Mouse (Mus musculus) embryo, embryonic 9.5 days (tissue): Measurements from ENCODE around the gene Kalrn.
"Not testable (repeated sequence)": the region's sequence is repeated elsewhere in the genome, so short reads cannot be mapped to it uniquely, and the experiment has no call there.

Source experiments
- DNase-seq: peaks from one replicate; pipeline ENCODE4 v3.0.0-alpha.2; 2017; ENCODE audit errors: extremely low spot score

Kalrn gene

DNA sequence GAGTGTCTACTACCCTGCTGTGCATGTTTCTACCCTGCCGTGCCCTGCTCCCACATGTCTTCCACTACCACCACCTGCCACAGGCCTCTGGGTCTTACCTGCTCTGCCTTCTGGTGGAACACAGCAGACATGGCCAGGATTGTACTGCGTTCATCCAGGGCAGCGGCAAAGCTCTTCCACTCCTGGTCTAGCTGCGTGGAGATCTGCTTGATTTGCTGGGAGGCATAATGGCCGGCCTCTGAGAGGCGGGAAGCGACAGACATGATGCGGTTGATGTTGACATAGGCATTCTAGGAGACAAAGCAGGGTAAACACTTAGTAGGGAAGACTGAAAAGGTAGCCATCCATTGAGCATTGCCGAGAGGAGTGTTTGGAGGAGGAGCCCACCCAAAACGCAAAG is 259.3 kb downstream of the Kalrn start:
- DNase-seq: no peak

DNA sequence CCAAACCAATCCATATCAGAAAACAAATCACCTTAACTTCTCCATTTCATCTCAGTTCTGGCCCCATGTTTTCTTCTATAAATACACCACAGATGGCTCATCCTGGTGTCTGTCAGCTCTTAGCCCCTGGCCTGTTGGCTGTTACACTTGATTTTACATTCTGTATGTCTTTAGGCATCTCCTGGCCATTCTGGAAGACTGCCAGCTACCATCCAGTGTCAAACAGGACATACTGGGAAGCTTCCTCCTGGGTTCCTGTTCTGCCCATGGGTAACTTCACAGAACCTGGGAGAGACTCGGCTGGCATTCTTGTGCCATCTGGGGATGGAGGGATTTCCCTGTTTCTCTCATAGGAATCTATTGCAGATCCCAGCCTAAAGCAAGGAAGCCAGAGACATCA is 261.8 kb downstream of the Kalrn start:
- DNase-seq: no peak

DNA sequence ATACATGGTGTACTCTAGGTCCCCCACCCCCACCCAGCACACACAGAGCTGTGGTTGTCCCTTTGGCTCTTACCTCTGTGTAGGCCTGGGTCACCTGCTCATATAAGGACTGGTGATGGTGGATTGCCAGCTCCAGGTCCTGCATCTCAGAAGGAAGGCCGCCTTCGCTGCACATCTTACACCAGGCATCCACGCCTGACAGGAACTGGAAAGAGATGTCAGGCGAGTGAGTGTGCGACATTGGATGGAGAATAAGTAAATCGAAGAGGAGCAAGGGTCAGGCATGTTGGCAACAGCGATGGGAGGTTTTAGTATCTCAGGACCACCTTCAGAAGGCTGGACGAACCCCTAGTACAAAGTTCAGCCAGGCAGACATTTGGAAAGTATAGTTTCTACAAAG is 263.0 kb downstream of the Kalrn start:
- no peak for DNase-seq

DNA sequence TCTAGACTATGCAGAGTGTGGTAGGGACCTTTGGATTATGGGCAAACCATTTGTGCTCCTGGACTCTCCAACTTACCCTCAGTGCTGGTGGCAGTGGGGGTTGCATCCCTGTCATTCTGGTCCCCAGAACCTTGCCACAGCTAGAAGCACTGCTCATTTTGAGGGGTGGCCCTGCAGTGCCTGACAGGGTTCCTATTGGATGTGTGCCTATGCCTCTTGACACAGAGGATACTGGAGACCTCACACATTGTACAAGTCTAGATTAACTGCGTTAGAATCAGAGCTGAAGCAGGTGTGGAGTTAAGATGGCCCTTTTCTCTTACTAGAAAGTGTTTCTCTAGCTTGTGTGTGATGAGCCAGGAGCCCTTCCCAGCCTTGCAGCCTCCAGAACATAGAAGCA is 265.0 kb downstream of the Kalrn start:
- DNase-seq: no peak

DNA sequence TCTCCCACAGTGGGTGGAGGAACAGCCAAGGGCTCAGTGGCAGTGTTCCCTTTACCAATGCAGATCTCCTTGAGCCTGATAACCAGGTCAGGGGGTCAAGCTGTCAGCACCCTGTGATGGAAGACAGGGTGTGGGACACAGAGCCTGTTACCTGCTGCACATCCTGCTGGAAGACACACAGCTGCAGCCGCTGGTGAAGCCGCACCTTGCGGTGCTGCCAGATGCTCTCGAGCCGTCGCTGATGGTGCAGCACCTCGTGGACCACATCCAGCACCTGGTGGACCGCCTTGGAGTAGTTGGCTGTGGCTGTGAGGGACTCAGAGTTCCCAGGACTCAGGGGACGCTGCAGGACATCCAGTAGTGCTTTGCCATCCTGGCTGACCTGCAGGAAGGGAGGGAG is 265.9 kb downstream of the Kalrn start:
- DNase-seq: no peak

DNA sequence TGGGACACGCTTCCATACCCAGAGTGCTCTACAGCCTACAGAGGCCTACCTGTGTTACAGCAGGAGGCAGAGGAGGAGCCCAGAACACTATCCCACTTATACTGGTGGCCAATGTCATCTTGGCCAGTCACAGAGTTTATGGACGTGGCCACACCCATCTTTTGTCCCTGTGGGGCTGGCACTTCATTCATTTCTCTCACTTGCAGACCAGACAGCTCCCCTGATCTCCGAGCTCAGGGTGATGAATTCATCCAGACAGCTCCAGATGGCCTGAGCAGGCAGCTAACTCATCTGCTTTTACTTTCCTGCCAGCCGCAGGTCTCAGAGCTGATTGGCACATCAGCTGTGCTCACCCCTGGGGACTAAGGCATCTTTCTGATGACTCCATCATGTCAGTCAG is 267.7 kb downstream of the Kalrn start:
- no peak for DNase-seq

DNA sequence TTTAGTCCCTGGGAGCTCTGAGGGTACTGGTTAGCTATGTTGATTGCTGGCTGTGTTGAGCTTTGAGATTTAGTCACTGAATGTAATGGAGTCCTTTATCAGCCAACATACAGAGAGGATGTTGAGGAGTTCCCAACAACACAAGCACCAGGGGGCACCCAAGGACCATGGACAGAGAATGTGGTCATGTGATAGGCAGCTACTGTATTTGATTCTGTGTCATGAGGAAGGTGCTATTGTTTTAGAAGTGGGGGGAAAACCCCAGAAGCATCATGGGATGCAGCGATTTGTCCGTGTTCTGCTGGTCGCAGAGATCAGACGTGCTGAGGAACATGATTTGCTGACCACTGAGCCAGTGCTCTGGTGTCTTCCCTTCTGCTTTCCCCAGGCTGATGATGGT is 269.5 kb downstream of the Kalrn start:
- not testable (repeated sequence) for DNase-seq

DNA sequence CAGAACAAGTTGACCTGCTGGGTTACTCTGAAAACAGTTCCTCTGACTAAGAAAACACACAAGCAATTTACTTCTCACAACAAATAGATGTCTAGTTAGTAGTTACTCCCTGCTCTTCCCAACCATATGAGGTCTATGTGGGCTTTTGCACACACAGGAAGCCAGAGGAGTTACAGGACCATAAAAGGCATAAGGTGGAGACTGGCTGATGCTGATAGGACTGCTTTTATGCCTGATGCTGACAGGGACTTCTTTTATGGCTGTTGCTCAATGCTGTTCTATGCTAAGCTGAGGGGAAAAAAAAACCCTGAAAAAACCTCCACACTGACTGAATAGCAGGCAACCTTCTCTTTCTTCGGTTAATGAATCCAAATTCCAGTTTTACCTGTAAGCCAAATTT is 270.8 kb downstream of the Kalrn start:
- no peak for DNase-seq

DNA sequence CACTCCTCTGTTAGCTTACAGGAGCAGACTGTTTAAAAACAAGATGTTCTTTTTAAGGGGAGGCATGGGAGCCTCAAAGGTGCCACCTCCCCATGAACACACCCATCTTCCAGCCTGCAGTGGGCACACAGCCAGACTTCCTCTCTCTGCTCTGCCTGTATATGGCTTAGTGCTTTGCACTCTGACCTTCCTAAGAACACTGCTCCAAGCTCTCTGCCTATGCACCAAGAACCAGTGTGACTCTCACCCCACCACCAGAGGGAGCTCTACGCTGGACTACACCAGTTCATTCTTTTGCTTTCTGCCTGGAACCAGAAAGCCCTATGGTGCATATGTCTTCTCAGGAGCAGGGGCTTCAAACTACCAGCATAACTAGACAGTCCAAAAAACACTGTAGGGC is 271.3 kb downstream of the Kalrn start:
- DNase-seq: no peak

DNA sequence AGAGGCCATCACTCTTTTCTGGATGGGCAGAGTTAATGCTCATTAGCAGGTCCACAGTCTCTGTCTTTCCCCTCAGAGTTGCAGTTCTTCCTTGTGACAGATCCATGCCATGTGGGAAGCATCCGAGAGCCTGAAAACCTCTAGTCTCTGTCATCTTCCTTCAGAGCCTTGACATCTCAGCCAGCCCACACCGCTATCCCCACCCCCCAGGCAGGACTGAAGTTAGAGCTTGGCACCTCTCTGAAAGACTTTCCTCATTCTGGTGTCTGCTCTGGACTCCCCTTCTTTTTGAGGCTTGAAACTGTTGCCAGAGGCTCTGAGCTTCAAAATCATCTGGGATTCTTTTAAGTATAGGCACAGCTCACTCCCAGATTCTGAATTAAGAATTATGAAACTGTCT is 274.1 kb downstream of the Kalrn start:
- DNase-seq: no peak

DNA sequence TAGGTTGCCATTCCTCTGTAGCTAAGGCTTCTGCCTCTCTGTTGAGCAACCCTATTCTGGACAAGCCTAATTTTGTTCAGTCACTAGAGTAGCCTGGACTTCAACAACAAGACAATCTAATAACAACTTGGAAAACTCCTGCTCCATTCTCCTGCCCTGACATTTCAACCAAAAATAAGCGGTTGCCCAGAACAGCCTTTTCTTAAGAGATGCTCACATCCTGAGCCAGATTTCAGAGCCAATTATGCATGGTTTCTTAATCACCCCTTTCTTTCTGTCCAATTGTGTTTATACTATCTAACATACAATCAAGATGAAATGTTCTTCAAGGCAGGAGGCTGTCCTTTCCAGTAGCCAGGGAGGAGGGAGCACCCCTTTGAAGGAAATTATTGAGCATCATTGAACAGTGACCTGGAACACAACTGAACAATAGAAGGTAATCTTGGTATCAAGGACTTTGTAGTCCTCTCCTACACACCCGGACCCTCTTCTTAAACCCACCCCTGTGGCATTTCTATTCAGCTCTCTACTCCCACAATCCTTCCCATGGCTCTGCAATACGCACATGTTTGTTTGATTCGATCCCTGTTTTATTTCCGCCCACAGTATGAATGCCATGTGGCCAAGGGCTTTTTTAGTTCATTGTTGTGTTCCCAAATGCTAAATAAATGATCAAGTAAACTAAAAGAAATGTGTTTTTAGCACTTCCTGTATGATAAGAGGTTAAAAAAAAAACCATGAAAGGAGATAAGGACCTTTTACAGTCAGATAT is 275.2 kb downstream of the Kalrn start:
- no peak for DNase-seq

DNA sequence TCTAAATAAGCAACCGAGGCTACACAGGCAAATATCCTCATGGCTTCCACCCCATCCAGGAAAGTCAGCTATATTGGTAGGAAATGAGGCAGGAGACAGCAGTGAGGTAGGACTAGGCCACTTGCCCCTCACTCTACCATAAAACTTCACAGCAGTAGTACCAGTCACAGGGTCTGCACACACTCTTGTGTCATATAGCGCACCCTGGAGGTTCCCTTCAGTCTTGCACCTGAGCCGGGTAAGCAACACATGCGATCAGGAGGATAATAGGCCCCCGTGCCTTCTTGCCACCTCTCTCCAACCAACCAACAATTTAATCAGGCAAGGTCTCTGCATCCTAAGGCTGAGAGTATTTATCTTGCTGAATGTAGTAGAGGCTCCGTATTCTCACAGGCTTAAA is 278.8 kb downstream of the Kalrn start:
- no peak for DNase-seq

DNA sequence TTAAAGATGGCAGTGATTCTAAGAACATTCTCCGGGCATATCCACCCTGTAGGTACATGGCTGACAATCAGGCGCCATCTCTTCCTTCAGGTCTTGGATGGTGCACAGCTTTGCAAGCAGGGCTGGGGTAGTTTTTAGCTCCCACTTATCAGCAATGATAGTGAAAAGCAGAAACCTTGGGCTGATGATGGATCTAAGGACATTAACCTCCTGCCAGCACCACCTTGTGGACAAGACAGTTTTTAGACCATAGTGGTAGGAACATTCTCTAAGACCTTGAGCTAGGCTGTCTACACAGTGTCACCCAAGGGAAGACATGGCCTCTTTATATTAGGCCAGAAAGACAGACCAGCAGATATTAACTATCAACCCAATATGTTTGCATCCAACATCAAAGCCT is 279.7 kb downstream of the Kalrn start:
- no peak for DNase-seq

DNA sequence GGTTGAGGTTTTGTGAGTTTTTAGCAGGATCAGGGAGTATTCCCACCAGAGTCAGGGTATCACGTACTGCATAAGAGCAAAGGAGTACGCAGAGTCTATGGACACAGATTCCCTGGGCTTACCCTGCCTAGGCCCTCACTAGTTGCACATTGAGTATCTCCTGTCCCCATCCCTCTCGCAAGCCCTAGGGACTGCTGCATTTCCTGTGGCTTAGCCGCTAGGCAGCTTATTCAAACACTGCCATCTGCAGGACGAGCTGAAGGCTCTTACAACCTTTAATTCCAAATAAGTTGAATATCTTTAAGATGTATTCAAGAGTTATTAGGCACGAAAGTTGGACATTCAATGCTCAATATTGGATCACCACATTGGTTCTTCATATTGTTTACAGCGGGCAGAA is 283.7 kb downstream of the Kalrn start:
- DNase-seq: no peak

DNA sequence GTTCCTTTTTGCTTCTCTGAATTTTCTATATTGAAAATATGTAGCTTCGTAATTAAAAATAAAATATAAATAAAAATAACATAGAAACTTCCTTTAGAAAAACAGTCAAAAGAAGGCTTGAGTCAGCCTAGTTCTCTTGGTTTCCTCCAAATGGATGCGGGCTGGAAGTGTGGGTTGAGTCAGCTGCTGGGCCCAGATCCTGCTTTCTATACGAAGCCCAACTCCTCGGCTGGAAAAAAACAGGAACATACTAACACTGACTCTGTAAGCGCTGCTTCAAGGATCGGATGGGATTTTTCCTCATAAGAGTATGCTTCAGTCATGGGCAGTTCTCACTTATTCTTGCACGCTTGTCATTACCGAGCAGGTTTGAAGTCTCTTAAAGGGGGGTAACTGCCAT is 291.3 kb downstream of the Kalrn start:
- no peak for DNase-seq

DNA sequence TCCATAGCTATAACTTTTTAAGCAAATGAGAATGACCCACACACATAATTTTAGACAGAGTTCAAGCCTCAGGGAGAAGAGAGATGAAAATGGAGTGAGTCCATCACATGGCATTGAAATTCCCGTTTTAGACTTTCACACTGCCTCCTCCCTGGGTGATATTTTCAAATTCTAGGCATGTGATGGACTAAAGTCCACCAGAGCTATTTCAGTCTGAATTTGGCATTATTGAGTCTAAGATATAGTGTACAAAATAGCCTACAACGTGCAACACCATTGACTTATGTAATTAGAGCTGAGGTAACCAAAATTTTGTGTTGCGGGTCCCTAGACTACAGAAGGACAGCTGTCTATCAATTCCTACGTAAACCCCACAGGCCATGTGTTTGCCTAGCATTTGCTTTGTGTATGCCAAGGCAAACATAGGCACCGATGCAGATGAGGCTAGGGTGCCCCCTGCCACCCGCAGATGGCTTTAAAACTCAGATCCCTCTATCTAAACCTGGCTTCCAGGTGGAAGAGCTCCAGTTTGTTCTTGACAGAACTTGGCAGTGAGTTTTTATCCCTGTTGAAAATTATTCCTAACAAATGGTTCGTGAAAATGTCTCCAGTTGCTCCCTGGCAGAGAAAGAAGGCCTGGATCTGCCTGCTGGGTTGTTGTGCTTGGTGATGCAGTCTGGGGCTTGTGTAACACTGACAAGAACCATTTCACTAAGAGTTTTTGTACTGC is 293.5 kb downstream of the Kalrn start:
- no peak for DNase-seq

DNA sequence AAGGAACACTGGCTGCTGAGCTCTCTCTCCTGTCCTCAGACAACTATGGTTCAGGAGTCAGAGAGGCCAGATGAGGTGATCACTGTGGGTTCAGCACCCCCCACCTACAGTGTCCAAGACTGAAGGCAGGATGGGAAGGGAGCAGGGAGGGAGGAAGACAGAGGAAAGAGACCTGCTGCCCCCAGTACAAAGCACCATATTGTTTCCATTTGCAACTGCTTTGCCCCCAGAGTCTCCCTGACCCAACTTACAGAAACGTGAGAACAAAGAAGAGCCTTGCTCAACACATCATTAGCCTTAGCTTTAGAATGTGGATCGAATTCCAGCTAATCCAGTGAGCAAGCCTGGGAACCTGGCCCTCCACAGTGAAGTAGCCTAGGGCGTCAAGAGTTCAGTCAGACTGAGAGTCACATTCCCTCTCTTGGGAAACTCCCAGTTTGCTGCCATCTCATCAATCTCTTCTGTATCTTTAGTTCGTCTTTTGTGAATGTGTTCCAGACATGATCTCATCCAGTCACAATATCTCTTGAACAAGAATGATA is 295.0 kb downstream of the Kalrn start:
- DNase-seq: no peak

DNA sequence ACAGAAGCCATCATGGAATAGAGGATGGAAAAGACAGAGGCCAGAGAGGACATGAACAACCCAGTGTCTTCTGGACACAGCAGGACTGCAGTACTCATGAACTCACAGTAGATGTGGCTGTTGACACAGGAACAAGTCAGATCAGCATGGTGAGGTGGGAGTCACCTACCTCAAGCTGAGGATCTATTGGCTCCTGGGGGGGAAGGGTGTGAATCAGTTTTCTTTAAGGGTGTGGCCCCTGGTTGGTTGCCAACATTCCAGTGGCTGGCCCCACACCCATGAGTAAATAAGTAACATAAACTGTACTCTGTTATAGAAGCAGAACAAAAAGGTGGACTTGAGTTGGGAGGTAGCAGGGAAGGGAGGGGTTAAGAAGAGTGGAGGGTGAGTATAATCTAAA is 298.7 kb downstream of the Kalrn start:
- DNase-seq: no peak

DNA sequence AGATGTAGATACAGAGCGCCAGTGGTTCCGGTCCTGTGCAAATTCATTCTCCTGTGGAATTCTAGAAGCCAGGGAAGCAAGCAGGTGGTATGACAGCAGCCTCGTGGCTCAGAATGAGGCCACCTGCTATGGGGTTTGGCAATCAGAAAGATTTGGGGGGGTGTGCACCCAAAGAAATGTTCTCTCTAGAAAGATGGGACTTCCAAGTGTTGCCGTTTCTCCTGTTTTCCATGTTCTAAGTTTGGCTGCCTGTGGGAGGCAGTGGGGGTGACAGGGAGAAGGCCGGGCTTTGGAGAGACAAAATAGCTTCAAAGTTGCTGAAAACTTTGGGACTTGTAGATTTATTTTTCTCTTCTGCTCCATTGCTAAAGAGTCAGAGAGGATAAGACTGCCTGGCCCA is 301.9 kb downstream of the Kalrn start:
- DNase-seq: no peak

DNA sequence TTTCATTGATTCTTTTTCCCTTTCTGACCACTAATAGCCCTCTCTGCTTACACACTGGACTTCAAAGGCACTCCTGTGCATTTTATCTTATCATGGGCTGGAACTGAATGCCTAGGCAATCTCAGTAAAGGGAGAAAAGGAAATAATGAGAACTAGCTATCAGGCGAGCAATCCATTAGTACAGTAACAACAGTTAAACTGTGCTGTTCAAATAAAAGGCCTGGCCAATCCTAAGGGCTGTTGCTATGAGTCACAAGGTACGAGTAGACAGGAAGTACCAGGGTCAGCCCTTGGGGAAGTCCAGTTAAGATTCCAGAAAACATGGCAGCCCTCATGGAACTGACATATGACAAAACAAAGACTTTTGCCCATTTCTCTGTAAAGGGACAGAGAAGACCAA is 302.7 kb downstream of the Kalrn start:
- no peak for DNase-seq

DNA sequence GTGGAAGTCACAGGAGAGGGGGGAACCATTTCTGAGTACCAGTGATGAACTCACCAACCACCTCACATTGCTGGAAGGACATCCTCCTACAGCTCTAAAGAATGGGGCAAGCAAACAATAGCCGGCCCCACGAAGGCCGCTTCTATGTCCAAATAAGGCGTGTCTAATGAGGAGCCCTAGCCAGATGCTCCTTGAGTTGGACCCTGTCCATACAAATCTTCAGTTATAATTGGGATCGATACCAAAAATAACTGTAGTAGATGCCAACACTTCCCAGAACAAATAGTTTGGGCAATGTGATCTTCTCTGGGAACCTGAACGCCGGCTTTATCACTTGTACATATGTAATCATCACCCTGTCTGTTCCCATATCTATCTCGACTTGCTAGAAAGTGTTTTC is 303.7 kb downstream of the Kalrn start:
- no peak for DNase-seq

DNA sequence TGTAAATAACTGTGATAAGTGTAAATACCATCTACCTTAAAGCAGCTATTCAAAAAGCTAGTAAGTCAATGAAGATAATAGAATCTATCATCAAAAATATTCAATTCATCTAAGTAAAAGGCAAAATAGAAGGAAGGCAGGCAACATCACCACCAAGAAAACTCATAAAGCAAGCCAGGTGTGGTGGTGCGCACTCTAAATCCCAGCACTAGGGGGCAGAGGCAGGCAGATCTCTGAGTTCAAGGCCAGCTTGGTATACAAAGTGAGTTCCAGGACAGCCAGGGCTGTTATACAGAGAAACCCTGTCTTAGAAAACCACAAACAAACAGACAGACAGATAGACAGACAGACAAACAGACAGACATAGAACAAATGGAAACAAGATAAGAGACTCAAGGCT is 305.6 kb downstream of the Kalrn start:
- no peak for DNase-seq

DNA sequence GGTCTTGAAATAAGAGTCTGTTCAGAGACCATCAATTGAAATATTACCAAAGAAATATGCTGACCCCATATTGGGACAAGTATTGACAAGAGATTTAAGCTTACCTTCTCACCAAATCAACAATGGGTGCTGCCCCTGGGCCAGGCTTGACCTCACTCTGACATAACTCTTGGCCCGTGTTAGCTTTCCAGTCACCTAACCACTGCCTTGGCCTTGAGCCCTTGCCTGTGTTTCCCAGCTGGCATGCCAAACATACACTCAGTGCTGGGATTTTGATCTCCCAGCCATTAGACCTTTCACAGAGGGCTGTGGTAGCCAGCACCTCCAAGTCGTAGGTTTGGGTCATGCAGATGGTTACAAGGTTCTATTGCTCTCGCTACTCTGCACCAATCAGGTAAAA is 308.7 kb downstream of the Kalrn start:
- no peak for DNase-seq
